17 mouse cellular contexts compared by ENCODE assay signal in genomic region chr5:139390324-139391119, GRCm38 (mm10). TPM values are rescaled to one million over a fixed set of nuclear protein-coding genes. Genes with fewer than 3 reads are reported as not detected.
DNase-seq lines count a peak whose midpoint lies in the region; ATAC-seq and TF ChIP-seq lines count a peak whose summit lies in the region.
"Not testable (repeated sequence)": the region's sequence is repeated elsewhere in the genome, so short reads cannot be mapped to it uniquely, and the experiment has no call there.
"Had no signal": no experiment of that assay in that cellular context is flagged by ENCODE, and none has a peak within 500 bp of the region (broad histone marks: within the 10 kb centered on the region; RNA-seq: fewer than 3 reads in every experiment).

No protein-coding gene starts in this region.

- not testable (repeated sequence) for H3K27me3 ChIP-seq in cerebellum, adult 2 months (ENCODE audit: control insufficient read depth, insufficient read depth, low read length); forebrain, embryonic 11.5 days (ENCODE audit: control insufficient read depth, insufficient read depth, low read length); heart, embryonic 14.5 days (ENCODE audit: control insufficient read depth, insufficient read depth, low read length); hindbrain, postnatal 0 days (ENCODE audit: insufficient read depth, low read length); limb, embryonic 12.5 days; liver, embryonic 16.5 days (ENCODE audit: control insufficient read depth, insufficient read depth, low read depth, low read length); neural tube, embryonic 11.5 days (ENCODE audit: control insufficient read depth, insufficient read depth, low read length)

- peaks cover 31% of the 10 kb centered on the region for H3K4me1 ChIP-seq in cerebellum, adult 2 months (ENCODE audit: control insufficient read depth, insufficient read depth, low read length)
- H3K4me1 ChIP-seq in forebrain, embryonic 11.5 days (replicated peaks; ENCODE audit: control insufficient read depth, insufficient read depth, low read length), result not testable (repeated sequence)
- peaks cover 27 to 37% of the 10 kb centered on the region in 2 experiments for H3K4me1 ChIP-seq in heart, embryonic 14.5 days (ENCODE audit: control insufficient read depth in 2 of 2, insufficient read depth in 2 of 2, low read length in 2 of 2)
- peaks cover 25% of the 10 kb centered on the region for H3K4me1 ChIP-seq in hindbrain, postnatal 0 days (ENCODE audit: insufficient read depth, low read length)
- H3K4me1 ChIP-seq in limb, embryonic 12.5 days (replicated peaks), result peaks cover 62% of the 10 kb centered on the region
- peaks cover 87% of the 10 kb centered on the region for H3K4me1 ChIP-seq in liver, embryonic 16.5 days (ENCODE audit: control insufficient read depth, low read depth, low read length)
- H3K4me1 ChIP-seq in neural tube, embryonic 11.5 days (ENCODE audit: control insufficient read depth, insufficient read depth, low read length), result peaks cover 12% of the 10 kb centered on the region; the same call in 1 of the 2 replicates

- not testable (repeated sequence) for H3K4me3 ChIP-seq in cerebellum, adult 2 months (replicated peaks; ENCODE audit: insufficient read depth, low read depth, low read length); forebrain, embryonic 11.5 days (ENCODE audit: low read depth, low read length); heart, embryonic 14.5 days (ENCODE audit: control insufficient read depth in 1 of 2, insufficient read depth in 1 of 2, low read depth in 1 of 2, low read length in 2 of 2); hindbrain, postnatal 0 days (ENCODE audit: low read length); limb, embryonic 12.5 days (replicated peaks); neural tube, embryonic 11.5 days (ENCODE audit: low read depth, low read length)
- peak overlapping the region; percentile 78 for H3K4me3 ChIP-seq in liver, embryonic 16.5 days (ENCODE audit: low read depth, low read length)

- H3K36me3 ChIP-seq in forebrain, embryonic 11.5 days (ENCODE audit: control insufficient read depth, insufficient read depth, low read length); hindbrain, postnatal 0 days (ENCODE audit: insufficient read depth, low read length); limb, embryonic 12.5 days; neural tube, embryonic 11.5 days (ENCODE audit: control insufficient read depth, insufficient read depth, low read length): not testable (repeated sequence)
- peaks cover 23% of the 10 kb centered on the region for H3K36me3 ChIP-seq in heart, embryonic 14.5 days (ENCODE audit: control insufficient read depth, insufficient read depth, low read length)
- peaks cover 44% of the 10 kb centered on the region for H3K36me3 ChIP-seq in liver, embryonic 16.5 days (ENCODE audit: control insufficient read depth, insufficient read depth)

- WGBS in cerebellum, adult 2 months, result 74% methylated on average over 5 of the region's 5 CpGs
- 82% methylated on average over 5 of the region's 5 CpGs for WGBS in forebrain, embryonic 11.5 days
- 56% methylated on average over 5 of the region's 5 CpGs for WGBS in heart, embryonic 14.5 days
- 73% methylated on average over 5 of the region's 5 CpGs for WGBS in hindbrain, postnatal 0 days
- 78% methylated on average over 5 of the region's 5 CpGs for WGBS in limb, embryonic 12.5 days
- 30% methylated on average over 5 of the region's 5 CpGs for WGBS in liver, embryonic 16.5 days (ENCODE audit: insufficient replicate concordance)
- 72% methylated on average over 5 of the region's 5 CpGs for WGBS in neural tube, embryonic 11.5 days

- TF ChIP-seq CTCF in cerebellum, adult 2 months (IDR thresholded peaks at IDR 0.05; ENCODE audit: borderline replicate concordance, insufficient read depth, low read depth, low read length); hindbrain, postnatal 0 days (IDR thresholded peaks at IDR 0.05; ENCODE audit: low read depth): not testable (repeated sequence)

- DNase-seq in cerebellum, adult 2 months; forebrain, embryonic 11.5 days (ENCODE audit: low spot score); hindbrain, postnatal 0 days (ENCODE audit: low spot score); neural tube, embryonic 11.5 days (ENCODE audit: low spot score): not testable (repeated sequence)
- DNase-seq in spleen, postnatal 10 days (ENCODE audit: low spot score in 2 of 2), result peak; percentile 51 to 52

- ATAC-seq in forebrain, embryonic 11.5 days (replicated peaks; ENCODE audit: low FRiP score); heart, embryonic 14.5 days (ENCODE audit: insufficient number of reproducible peaks, insufficient read depth, low FRiP score, low read depth); hindbrain, postnatal 0 days; limb, embryonic 12.5 days (ENCODE audit: insufficient number of reproducible peaks, insufficient read depth, low FRiP score, low TSS enrichment, low read depth); neural tube, embryonic 11.5 days (ENCODE audit: insufficient read depth, low FRiP score, low TSS enrichment): not testable (repeated sequence)
- peak; percentile 19 for ATAC-seq in liver, embryonic 16.5 days (ENCODE audit: low read depth)

- TF ChIP-seq POLR2A in cerebellum, adult 2 months (IDR thresholded peaks at IDR 0.05; ENCODE audit: borderline replicate concordance, insufficient read depth, low read length), result not testable (repeated sequence)

- H3K4me2 ChIP-seq in forebrain, embryonic 11.5 days (ENCODE audit: low read depth, low read length, severe bottlenecking), result 0 out of 2 replicates have a peak overlapping the region, but pooled peaks have one; percentile 15
- not testable (repeated sequence) for H3K4me2 ChIP-seq in heart, embryonic 14.5 days (ENCODE audit: low read length); hindbrain, postnatal 0 days (ENCODE audit: low read depth, low read length); neural tube, embryonic 11.5 days (ENCODE audit: low read depth)
- 0 out of 2 replicates have a peak overlapping the region, but pooled peaks have one; percentile 2 for H3K4me2 ChIP-seq in limb, embryonic 12.5 days
- peak overlapping the region; percentile 80 for H3K4me2 ChIP-seq in liver, embryonic 16.5 days (ENCODE audit: low read depth, low read length)

- peak overlapping the region; percentile 28 for H3K27ac ChIP-seq in cerebellum, adult 2 months (ENCODE audit: insufficient read depth, low read length)
- H3K27ac ChIP-seq in forebrain, embryonic 11.5 days (ENCODE audit: low read depth, low read length); heart, embryonic 14.5 days (replicated peaks in 1 of 2; ENCODE audit: control insufficient read depth in 1 of 2, insufficient read depth in 1 of 2, low read depth in 2 of 2, low read length in 2 of 2): not testable (repeated sequence)
- H3K27ac ChIP-seq in hindbrain, postnatal 0 days, result peak overlapping the region; percentile 82
- peak overlapping the region; percentile 93 for H3K27ac ChIP-seq in limb, embryonic 12.5 days
- H3K27ac ChIP-seq in liver, embryonic 16.5 days (ENCODE audit: low read length), result peak overlapping the region; percentile 100
- H3K27ac ChIP-seq in neural tube, embryonic 11.5 days (ENCODE audit: low read depth, low read length), result peak overlapping the region; percentile 54; the same call in 1 of the 2 replicates

- H3K9me3 ChIP-seq in forebrain, embryonic 11.5 days (ENCODE audit: control insufficient read depth, low read length); heart, embryonic 14.5 days (ENCODE audit: control insufficient read depth, low read length); hindbrain, postnatal 0 days (ENCODE audit: low read length); limb, embryonic 12.5 days; liver, embryonic 16.5 days (replicated peaks; ENCODE audit: control insufficient read depth, low read length); neural tube, embryonic 11.5 days (ENCODE audit: control insufficient read depth, low read length): not testable (repeated sequence)

- not testable (repeated sequence) for H3K9ac ChIP-seq in forebrain, embryonic 11.5 days (ENCODE audit: low read length); hindbrain, postnatal 0 days (replicated peaks; ENCODE audit: low read length); neural tube, embryonic 11.5 days (ENCODE audit: low read length)
- H3K9ac ChIP-seq in heart, embryonic 14.5 days (ENCODE audit: low read length), result 0 out of 2 replicates have a peak overlapping the region, but pooled peaks have one; percentile 31
- H3K9ac ChIP-seq in limb, embryonic 12.5 days (replicated peaks), result 0 out of 2 replicates have a peak overlapping the region, but pooled peaks have one; percentile 27
- H3K9ac ChIP-seq in liver, embryonic 16.5 days (ENCODE audit: low read depth, low read length), result peak overlapping the region; percentile 96

RNA-seq across cellular contexts. Expression of gene Gpr146, which starts 13.0 kb away (rescaled TPM):
- polyA plus RNA-seq in cerebellum, adult 2 months (2012; rRNA removed), result 16.4 and 17.3 TPM in 2 replicates
- polyA plus RNA-seq in forebrain, embryonic 11.5 days (2014; fragmentation: Nextera tagmentation; extraction: Ambion mirVana), result 1.8 and 1.9 TPM in 2 replicates
- 9.3 and 9.5 TPM in 2 replicates for polyA plus RNA-seq in heart, embryonic 14.5 days (2014; fragmentation: Nextera tagmentation; extraction: Ambion mirVana)
- 8.1 and 10.1 TPM in 2 replicates for total RNA-seq in hindbrain, postnatal 0 days (2014; rRNA removed)
- 3.7 and 4.4 TPM in 2 replicates for polyA plus RNA-seq in hindbrain, postnatal 0 days (2015; fragmentation: Nextera tagmentation; extraction: Ambion mirVana)
- 1.7 and 2.3 TPM in 2 replicates for polyA plus RNA-seq in limb, embryonic 12.5 days (2016; fragmentation: Nextera tagmentation; extraction: Ambion mirVana)
- 20.6 and 24.1 TPM in 2 replicates for polyA plus RNA-seq in liver, embryonic 16.5 days (2015; fragmentation: Nextera tagmentation; extraction: Ambion mirVana)
- 2.4 TPM in 2 replicates for polyA plus RNA-seq in neural tube, embryonic 11.5 days (2014; fragmentation: Nextera tagmentation; extraction: Ambion mirVana)

RNA-seq across cellular contexts. Expression of gene C130050O18Rik, which starts 14.6 kb away (rescaled TPM):
- 0.21 and 0.25 TPM in 2 replicates for polyA plus RNA-seq in cerebellum, adult 2 months (2012; rRNA removed)
- polyA plus RNA-seq in forebrain, embryonic 11.5 days (2014; fragmentation: Nextera tagmentation; extraction: Ambion mirVana), result 0.17 and 0.23 TPM in 2 replicates
- polyA plus RNA-seq in heart, embryonic 14.5 days (2014; fragmentation: Nextera tagmentation; extraction: Ambion mirVana), result 0.32 and 0.36 TPM in 2 replicates
- total RNA-seq in hindbrain, postnatal 0 days (2014; rRNA removed), result 1.1 TPM in 1 of 2 replicates, not detected in the other
- polyA plus RNA-seq in hindbrain, postnatal 0 days (2015; fragmentation: Nextera tagmentation; extraction: Ambion mirVana), result 0.34 TPM in 1 of 2 replicates, not detected in the other
- polyA plus RNA-seq in limb, embryonic 12.5 days (2016; fragmentation: Nextera tagmentation; extraction: Ambion mirVana), result 1.5 and 1.7 TPM in 2 replicates
- polyA plus RNA-seq in liver, embryonic 16.5 days (2015; fragmentation: Nextera tagmentation; extraction: Ambion mirVana), result 1.2 and 1.6 TPM in 2 replicates
- polyA plus RNA-seq in neural tube, embryonic 11.5 days (2014; fragmentation: Nextera tagmentation; extraction: Ambion mirVana), result 0.18 and 0.36 TPM in 2 replicates
- total RNA-seq: left cerebral cortex, postnatal 4 days had no signal

RNA-seq across cellular contexts. Expression of gene Gper1, which starts 32.4 kb away (rescaled TPM):
- 4.0 and 4.4 TPM in 2 replicates for polyA plus RNA-seq in cerebellum, adult 2 months (2012; rRNA removed)
- polyA plus RNA-seq in forebrain, embryonic 11.5 days (2014; fragmentation: Nextera tagmentation; extraction: Ambion mirVana), result 1.7 and 1.9 TPM in 2 replicates
- polyA plus RNA-seq in heart, embryonic 14.5 days (2014; fragmentation: Nextera tagmentation; extraction: Ambion mirVana), result 1.3 and 1.8 TPM in 2 replicates
- 5.8 and 9.6 TPM in 2 replicates for total RNA-seq in hindbrain, postnatal 0 days (2014; rRNA removed)
- polyA plus RNA-seq in hindbrain, postnatal 0 days (2015; fragmentation: Nextera tagmentation; extraction: Ambion mirVana), result 5.6 and 6.2 TPM in 2 replicates
- 1.7 and 1.9 TPM in 2 replicates for polyA plus RNA-seq in limb, embryonic 12.5 days (2016; fragmentation: Nextera tagmentation; extraction: Ambion mirVana)
- polyA plus RNA-seq in liver, embryonic 16.5 days (2015; fragmentation: Nextera tagmentation; extraction: Ambion mirVana), result 0.07 and 0.15 TPM in 2 replicates
- 2.9 and 4.4 TPM in 2 replicates for polyA plus RNA-seq in neural tube, embryonic 11.5 days (2014; fragmentation: Nextera tagmentation; extraction: Ambion mirVana)

RNA-seq across cellular contexts. Expression of gene Cyp2w1, which starts 38.1 kb away (rescaled TPM):
- polyA plus RNA-seq in cerebellum, adult 2 months (2012; rRNA removed), result not detected in 2 replicates
- polyA plus RNA-seq in forebrain, embryonic 11.5 days (2014; fragmentation: Nextera tagmentation; extraction: Ambion mirVana), result not detected in 2 replicates
- not detected in 2 replicates for polyA plus RNA-seq in heart, embryonic 14.5 days (2014; fragmentation: Nextera tagmentation; extraction: Ambion mirVana)
- total RNA-seq in hindbrain, postnatal 0 days (2014; rRNA removed), result not detected in 2 replicates
- not detected in 2 replicates for polyA plus RNA-seq in hindbrain, postnatal 0 days (2015; fragmentation: Nextera tagmentation; extraction: Ambion mirVana)
- polyA plus RNA-seq in limb, embryonic 12.5 days (2016; fragmentation: Nextera tagmentation; extraction: Ambion mirVana), result 0.90 and 1.0 TPM in 2 replicates
- 0.42 TPM in 1 of 2 replicates, not detected in the other for polyA plus RNA-seq in liver, embryonic 16.5 days (2015; fragmentation: Nextera tagmentation; extraction: Ambion mirVana)
- polyA plus RNA-seq in neural tube, embryonic 11.5 days (2014; fragmentation: Nextera tagmentation; extraction: Ambion mirVana), result not detected in 2 replicates
- total RNA-seq: adrenal gland, postnatal 25 days; gastrocnemius, adult 8-10 months; heart, adult 18-20 months; heart, postnatal 4 days; layer of hippocampus, adult 18-20 months; left cerebral cortex, postnatal 4 days had no signal
- polyA plus RNA-seq: kidney, embryonic 16.5 days; midbrain, embryonic 10.5 days; neural tube, embryonic 12.5 days had no signal

RNA-seq across cellular contexts. Expression of gene Cox19, which starts 39.3 kb away (rescaled TPM):
- polyA plus RNA-seq in cerebellum, adult 2 months (2012; rRNA removed), result 87.4 and 91.1 TPM in 2 replicates
- polyA plus RNA-seq in forebrain, embryonic 11.5 days (2014; fragmentation: Nextera tagmentation; extraction: Ambion mirVana), result 103 and 130 TPM in 2 replicates
- polyA plus RNA-seq in heart, embryonic 14.5 days (2014; fragmentation: Nextera tagmentation; extraction: Ambion mirVana), result 89.4 and 91.8 TPM in 2 replicates
- total RNA-seq in hindbrain, postnatal 0 days (2014; rRNA removed), result 93.7 and 106 TPM in 2 replicates
- polyA plus RNA-seq in hindbrain, postnatal 0 days (2015; fragmentation: Nextera tagmentation; extraction: Ambion mirVana), result 86.3 and 91.0 TPM in 2 replicates
- 118 and 121 TPM in 2 replicates for polyA plus RNA-seq in limb, embryonic 12.5 days (2016; fragmentation: Nextera tagmentation; extraction: Ambion mirVana)
- polyA plus RNA-seq in liver, embryonic 16.5 days (2015; fragmentation: Nextera tagmentation; extraction: Ambion mirVana), result 42.2 and 48.1 TPM in 2 replicates
- 141 and 142 TPM in 2 replicates for polyA plus RNA-seq in neural tube, embryonic 11.5 days (2014; fragmentation: Nextera tagmentation; extraction: Ambion mirVana)
